Mouse (Mus musculus) mesoderm, embryonic 11.5 days (tissue): ENCODE results near the gene Ctrb1.

Experiments used
- DNase-seq: peaks from one replicate; pipeline ENCODE4 v3.0.0-alpha.2; 2012; ENCODE audit warnings: low read depth, low spot score

The Ctrb1 gene

DNA sequence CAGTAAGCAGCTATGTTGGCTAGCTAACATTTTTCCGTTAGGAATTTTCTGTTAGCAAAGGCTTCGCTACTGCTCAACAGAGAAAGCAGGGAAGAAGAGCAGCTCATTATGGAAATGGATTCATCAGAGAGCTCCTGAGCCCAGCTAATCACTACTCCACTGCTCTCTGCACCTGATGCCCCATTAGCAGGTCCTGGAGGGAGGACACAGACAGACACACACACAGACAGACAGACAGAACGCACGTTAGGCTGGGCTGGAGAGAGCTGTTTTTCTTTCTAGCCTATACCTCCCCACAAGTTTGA, 26.6 kb upstream of the Ctrb1 start:
- no peak for DNase-seq

DNA sequence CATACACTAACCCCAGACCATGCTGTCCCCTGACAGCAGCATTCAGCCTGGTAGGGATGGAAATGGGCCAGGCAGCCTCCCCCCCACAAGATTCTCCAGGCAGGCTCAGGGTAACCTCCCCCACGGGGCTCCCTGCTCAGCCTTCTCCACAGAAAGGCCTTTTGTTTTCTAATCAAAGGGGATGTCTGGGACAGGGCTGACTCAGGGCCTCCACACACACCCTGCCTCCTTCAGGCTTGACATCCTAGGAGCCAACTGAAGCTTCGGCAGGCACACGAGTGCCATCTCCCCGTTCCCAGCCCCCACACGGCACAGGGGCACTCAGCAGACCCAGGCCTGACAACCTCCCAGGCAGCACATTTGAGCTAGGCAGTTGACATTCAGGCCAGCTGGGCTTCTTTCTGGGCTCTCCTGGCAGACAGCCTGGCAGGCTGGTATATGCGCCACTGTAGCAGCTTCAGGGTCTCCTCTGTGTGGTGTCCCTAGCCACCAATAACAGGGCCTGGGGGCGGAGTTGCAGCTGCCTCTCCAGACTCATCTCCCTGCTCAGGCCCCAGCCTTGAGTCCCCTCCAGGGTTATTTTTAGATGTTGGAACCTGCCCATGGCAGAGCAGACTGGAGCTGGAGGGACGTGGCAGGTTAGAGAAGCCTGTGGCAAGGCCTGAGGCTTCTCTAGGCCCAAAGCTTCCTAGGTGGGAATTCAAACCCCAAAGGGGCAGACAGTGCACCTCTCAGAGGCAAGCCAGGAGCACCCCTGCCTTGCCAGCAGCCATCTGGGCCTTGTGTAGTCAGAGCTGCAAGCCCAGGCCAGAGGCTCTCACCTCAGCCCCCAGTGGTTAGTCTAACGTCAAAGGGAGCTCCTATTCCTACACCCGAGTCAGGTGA, 26.0 kb upstream of the Ctrb1 start:
- DNase-seq, result no peak

DNA sequence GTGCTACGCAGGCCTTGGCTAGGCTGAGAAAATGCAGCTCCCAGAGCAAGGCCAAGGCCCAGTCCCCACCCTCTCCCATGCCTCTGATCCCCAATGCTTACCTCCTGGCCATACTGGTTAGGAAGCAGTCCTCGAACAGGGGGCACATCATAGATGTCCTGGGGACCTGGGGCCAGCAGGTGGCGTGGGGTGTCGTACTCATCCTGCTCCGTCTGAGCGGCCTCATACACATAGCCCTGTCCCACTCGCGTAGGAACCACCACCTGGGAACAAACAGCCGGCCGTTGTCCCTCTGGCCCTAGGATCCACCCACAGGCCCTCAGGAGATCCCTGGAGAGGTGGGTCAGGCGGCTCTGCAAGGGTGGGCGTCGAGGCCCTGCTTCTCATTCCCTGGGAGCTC, 24.7 kb upstream of the Ctrb1 start:
- DNase-seq, result no peak

DNA sequence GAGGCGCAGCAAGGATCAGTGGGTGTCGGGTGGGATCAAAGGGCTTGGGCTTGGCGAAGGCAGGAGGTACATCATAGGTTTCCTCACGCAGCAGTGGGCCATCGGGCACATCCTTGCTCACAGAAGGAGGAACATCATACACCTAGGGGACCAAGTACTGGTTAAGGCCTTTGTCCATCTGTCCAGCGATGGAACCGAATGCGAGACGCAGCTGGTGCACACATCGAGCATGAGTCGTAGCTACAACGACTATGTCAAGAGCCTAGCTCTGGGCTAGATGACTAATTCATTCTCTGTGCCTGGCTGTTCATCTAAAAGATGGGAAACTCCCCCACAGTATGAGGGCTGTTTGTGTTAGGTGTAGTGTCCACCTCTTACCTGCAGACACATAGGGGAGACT, 23.5 kb upstream of the Ctrb1 start:
- DNase-seq, result no peak

DNA sequence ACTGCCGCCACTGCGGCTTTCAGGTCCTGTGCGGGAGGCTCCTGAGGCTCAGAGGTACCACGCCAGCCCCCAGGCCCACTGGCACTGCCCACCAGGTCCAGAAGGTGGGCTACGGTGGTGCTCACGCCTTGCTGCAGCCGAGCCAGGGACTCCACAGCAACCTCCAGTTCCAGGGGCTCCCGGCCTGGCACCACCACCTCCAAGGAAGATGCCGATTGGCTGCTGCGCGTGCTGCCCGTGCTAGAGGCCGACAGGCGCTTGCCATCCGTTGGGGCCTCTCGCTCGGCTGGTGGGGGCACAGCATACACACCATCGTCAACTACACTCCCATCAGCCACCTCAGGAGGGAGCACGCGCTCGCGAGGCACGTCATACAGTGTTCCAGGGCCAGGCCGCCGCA, 23.0 kb upstream of the Ctrb1 start:
- DNase-seq, result no peak

DNA sequence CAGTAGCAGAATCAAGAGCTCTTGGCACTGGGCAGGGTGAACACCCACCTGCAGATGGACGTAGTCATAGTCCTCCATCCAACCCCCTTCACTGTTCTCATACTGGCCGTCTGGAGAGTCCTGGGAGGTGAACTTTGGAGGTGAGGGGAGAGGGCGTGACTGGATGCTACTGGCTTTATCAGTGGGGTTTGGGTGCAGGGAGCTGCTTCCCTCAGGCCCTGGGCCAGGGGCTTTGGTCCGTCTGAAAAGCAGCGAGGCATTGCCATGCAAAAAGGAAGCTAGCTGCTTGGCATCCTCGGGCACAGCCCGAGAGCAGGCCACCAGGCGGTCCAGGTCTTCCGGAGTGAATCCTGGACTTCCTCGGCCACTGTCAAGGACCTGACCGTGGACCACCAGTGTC, 22.5 kb upstream of the Ctrb1 start:
- DNase-seq, result no peak

GRCm38 (mm10) chr8:111712588-111712987, 21.8 kb upstream of the Ctrb1 start:
- DNase-seq, result no peak

DNA sequence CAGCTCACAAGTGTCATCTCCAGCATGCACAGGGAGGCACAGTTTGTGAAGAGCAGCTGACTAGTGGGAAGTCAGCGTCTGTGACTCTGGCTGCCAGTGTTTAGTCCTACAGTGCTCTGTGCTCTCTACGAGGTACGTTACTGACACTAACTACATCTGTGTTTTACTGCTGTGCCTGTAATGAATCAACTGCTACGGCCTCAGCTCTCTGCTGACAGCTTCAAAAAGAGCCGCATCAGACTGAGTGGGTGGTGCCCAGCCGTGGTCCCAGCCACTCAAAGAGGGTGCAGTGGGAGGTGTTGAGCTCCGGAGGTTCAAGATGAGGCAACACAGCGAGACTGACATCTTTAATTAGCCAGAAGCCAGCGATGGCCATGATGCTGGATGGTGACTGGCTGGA, 21.3 kb upstream of the Ctrb1 start:
- DNase-seq, result no peak

DNA sequence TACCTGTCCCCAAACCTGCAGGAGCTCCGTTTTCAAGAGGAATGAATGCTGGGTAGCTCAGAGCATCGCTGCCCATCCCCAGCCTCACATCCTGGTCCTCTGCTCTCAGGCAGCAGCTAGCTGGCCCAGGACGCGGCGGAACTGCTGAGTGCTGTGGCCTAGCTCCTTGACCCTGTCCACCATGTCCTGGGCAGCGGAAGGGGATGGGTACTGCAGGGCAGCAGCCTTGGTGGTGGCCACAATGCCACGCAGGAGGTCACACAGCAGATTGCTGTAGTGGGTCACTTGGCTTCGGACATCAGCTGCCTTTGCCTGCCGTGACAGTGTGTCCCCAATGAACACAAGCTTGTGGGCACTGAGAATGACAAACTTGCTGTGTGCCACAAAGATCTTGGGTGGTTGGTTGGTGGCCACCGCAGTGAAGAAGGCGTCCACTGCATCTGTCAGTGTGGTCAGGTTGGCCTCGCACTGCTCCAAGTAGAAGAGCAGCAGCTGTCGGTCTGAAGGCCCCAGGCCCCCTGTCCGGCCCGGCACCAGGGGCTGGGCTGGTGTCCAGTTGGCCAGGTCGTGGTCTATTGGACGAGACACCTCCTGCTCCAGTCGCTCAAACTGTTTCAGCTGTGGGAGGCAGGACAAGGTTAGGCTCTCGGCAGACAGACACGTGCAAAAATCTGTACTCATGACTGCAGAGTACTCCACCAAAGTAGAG, 20.1 kb upstream of the Ctrb1 start:
- DNase-seq, result no peak

- no peak for DNase-seq
Observed at GRCm38 (mm10) chr8:111709223-111709622, 18.4 kb upstream of the Ctrb1 start.

GRCm38 (mm10) chr8:111708265-111708664, 17.5 kb upstream of the Ctrb1 start:
- no peak for DNase-seq

GRCm38 (mm10) chr8:111705699-111706098, 14.9 kb upstream of the Ctrb1 start:
- no peak for DNase-seq

DNA sequence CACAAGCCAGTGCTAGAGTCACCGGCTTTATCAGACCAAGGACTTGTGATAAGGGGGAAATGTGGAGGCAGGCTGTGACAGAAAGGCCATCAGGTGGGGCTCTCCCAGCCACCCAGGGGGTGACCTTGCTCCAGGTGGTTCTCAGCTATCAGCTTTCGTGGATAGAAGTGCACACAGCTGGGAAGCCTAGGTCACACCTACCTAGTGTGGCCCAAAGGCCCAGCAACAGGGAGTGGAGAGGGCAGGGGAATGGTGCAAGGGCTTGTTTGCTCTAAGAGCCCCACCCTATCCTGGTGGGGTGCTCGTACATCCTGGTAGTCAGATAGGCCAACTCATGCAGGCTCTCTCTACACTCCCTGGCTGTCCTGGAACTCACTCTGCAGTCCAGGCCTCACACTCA, 14.4 kb upstream of the Ctrb1 start:
- no peak for DNase-seq

- no peak for DNase-seq
Observed at GRCm38 (mm10) chr8:111704585-111704984, 13.8 kb upstream of the Ctrb1 start.

DNA sequence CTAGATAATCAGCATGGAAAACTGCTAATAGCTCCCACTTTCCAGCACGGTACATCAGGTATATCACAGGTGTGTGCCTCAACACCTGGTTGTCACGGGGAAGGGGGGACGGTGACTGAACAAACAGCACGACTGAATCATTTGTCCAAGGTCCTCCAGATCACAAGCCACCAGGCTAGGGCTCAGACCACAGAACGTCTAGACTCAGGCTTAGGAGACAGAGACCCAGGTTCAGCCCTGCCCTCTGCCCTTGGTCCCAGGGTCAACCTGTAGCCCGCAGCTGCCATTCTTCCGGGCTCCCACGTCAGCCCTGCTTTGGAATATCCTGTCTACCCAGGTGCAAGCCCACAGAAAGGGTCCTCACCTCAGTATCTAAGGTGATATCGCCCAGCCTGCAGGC, 10.6 kb upstream of the Ctrb1 start:
- no peak for DNase-seq

- no peak for DNase-seq
Observed at GRCm38 (mm10) chr8:111700740-111701139, 9.9 kb upstream of the Ctrb1 start.

DNA sequence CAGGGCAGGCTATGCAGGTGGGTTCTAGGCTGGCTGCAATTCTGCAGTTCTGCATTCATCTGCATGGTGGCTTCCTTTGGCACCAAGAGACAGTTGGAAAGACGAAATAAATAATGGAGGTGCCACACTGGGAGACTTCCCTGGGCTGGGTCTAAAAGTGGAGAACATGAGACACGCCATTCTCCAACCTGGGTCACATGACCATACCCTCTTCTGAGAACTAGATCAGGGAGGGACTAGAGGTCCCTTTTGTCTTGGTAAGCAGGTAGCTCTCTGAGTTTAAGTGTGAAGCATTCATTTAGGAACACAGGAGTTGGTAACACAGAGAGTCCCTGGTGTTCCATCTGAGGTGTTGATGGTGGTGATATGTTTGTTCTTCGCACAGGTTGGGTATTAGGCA, 9.4 kb upstream of the Ctrb1 start:
- DNase-seq, result no peak

DNA sequence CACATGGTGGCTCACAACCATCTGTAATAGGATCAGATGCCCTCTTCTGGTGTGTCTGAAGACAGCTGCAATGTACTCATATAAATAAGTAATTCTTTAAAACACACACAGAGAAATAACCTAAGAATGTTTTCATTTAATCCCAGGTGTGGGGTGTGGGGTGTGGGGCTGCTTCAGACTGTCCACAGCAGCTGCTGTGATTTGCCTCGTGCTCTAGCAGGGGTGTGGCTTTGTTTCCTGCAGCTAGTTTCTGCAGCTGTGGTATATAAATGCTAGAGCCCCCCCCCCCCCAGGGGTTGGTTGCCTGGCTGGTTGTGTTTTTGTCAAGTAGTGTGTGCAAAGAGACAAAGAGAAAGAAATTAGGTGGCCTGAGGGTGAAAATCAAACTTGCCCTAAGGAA, 8.2 kb upstream of the Ctrb1 start:
- DNase-seq, result no peak

- no peak for DNase-seq
Observed at GRCm38 (mm10) chr8:111697655-111698054, 6.8 kb upstream of the Ctrb1 start.

GRCm38 (mm10) chr8:111695441-111695840, 4.6 kb upstream of the Ctrb1 start:
- no peak for DNase-seq

DNA sequence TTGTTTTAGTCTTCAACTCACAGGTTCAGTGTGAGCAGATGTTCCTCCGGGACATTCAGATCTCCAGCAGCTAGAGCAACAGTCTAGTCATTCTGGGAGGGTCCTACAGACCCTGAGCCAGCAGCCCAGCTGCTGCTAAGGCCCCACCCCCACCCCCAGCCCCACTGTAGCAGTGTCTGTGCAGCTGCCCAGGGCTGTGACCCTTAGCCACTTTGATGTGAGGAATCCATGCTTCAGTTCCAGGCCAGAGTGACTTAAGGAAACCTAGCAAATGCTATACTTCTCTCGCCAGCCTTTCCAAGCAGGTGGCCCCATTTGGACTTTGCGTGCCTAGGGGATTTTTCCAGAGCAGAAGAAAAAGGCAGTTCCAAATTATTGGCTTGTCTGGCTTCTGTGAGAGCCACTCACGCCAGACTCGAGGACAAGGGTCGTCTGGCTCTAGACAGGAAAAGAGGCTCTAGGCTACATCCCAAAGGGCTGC, 2.5 kb upstream of the Ctrb1 start:
- peak; percentile 54 for DNase-seq

- DNase-seq, result no peak
Observed at GRCm38 (mm10) chr8:111686881-111687280, 3.9 kb downstream of the Ctrb1 start.

- DNase-seq, result no peak
Observed at GRCm38 (mm10) chr8:111682521-111682920, 8.3 kb downstream of the Ctrb1 start.
